Mouse (Mus musculus) hindbrain, embryonic 14.5 days (tissue): ENCODE data around the gene Rpl35. TPM values are rescaled to one million over a fixed set of nuclear protein-coding genes. Genes with fewer than 3 reads are reported as not detected.
A peak's percentile ranks its signal among the peaks of the same experiment; 100 is the strongest.

Experiments
- ATAC-seq: fragments of 200-750 bp; cut with Nextera tagmentation; 2 replicates; pipeline ENCODE4 v1.8.0; 2017; ENCODE audit warnings: moderate number of reproducible peaks, mild to moderate bottlenecking, moderate TSS enrichment, moderate library complexity; ENCODE audit not compliant: low FRiP score
- DNase-seq: peaks from one replicate; pipeline ENCODE4 v3.0.0-alpha.2; 2015; ENCODE audit warnings: low spot score
- H3K27ac ChIP-seq: fragments of 300-500 bp; sonication (generic); 2 replicates; pipeline ENCODE4 v1.5.1; 2014; ENCODE audit warnings: mild to moderate bottlenecking, moderate library complexity
- H3K27me3 ChIP-seq: fragments of 300-500 bp; sonication (generic); 2 replicates; pipeline ENCODE4 v1.6.1; 2014; ENCODE audit warnings: mild to moderate bottlenecking, low read length, mixed read lengths; ENCODE audit not compliant: control insufficient read depth, insufficient read depth
- H3K36me3 ChIP-seq: fragments of 300-500 bp; sonication (generic); replicated peaks from 2 replicates; pipeline ENCODE4 v1.6.1; 2014; ENCODE audit not compliant: control insufficient read depth, insufficient read depth
- H3K4me1 ChIP-seq: fragments of 300-500 bp; sonication (generic); replicated peaks from 2 replicates; pipeline ENCODE4 v1.6.1; 2014; ENCODE audit warnings: antibody characterized with exemption, low read length, mixed read lengths; ENCODE audit not compliant: control insufficient read depth, insufficient read depth
- H3K4me2 ChIP-seq: fragments of 300-500 bp; sonication (generic); replicated peaks from 2 replicates; pipeline ENCODE4 v1.6.1; 2014; ENCODE audit warnings: mild to moderate bottlenecking, moderate library complexity
- H3K4me3 ChIP-seq: fragments of 300-500 bp; sonication (generic); replicated peaks from 2 replicates; pipeline ENCODE4 v1.5.1; 2014; ENCODE audit warnings: mild to moderate bottlenecking, low read length
- H3K9ac ChIP-seq: fragments of 300-500 bp; sonication (generic); 2 replicates; pipeline ENCODE4 v1.6.1; 2014
- H3K9me3 ChIP-seq: fragments of 300-500 bp; sonication (generic); 2 replicates; pipeline ENCODE4 v1.6.1; 2016; ENCODE audit warnings: low read length; ENCODE audit not compliant: control insufficient read depth
- WGBS: fragments of 180-500 bp; shearing (Covaris S2); extraction: QIAGEN DNeasy Blood & Tissue Kit; methylation state at CpG from one replicate; pipeline ENCODE4 v1.1.7; 2014; 5-methylcytosine and 5-hydroxymethylcytosine counted together
- polyA plus RNA-seq: library from polyadenylated mRNA; unstranded; fragments of >200 nt; fragmentation: Nextera tagmentation; extraction: Ambion mirVana; gene quantifications from 2 replicates; pipeline ENCODE4 v1.2.1, GENCODE M21; 2014

The Rpl35 gene
- polyA plus RNA-seq, 1 experiment from 2014 or later, result 697 TPM

DNA sequence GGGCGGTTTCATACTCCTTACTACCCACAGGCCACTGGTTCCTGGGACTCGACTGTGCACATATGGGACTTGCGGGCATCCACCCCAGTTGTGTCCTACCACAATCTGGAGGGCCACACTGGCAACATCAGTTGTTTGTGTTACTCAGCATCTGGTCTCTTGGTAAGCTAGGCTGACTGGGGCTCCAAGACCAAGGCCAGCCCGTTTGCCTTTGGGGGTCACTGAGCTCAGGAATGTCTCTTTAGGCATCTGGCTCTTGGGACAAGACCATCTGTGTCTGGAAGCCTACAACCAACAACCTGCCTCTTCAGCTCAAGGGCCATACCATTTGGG lies 4.9 kb downstream of the Rpl35 start:
- 91% methylated on average over 4 of the region's 4 CpGs for WGBS
- Histone ChIP-seq H3K9ac (no peak overlapping the region), H3K4me2 (no peak overlapping the region), H3K36me3 (peaks cover 43% of the 10 kb centered on the region), H3K4me3 (no peak overlapping the region), H3K27me3 (no peaks in the 10 kb centered on the region), H3K27ac (no peak overlapping the region), H3K9me3 (no peaks in the 10 kb centered on the region), H3K4me1 (peaks cover 20% of the 10 kb centered on the region)
- DNase-seq (no peak), ATAC-seq (no peak)

GRCm38 (mm10) chr2:38999910-39000586 lies 5.4 kb downstream of the Rpl35 start:
- peaks cover 43% of the 10 kb centered on the region for H3K36me3 ChIP-seq
- no peak overlapping the region for H3K4me3 ChIP-seq
- H3K27ac ChIP-seq, result no peak overlapping the region
- H3K4me1 ChIP-seq, result peaks cover 19% of the 10 kb centered on the region
- no peak overlapping the region for H3K9ac ChIP-seq
- WGBS, result 69% methylated on average over 8 of the region's 8 CpGs
- no peak for ATAC-seq
- no peak overlapping the region for H3K4me2 ChIP-seq
- H3K27me3 ChIP-seq, result no peaks in the 10 kb centered on the region
- no peaks in the 10 kb centered on the region for H3K9me3 ChIP-seq
- no peak for DNase-seq

DNA sequence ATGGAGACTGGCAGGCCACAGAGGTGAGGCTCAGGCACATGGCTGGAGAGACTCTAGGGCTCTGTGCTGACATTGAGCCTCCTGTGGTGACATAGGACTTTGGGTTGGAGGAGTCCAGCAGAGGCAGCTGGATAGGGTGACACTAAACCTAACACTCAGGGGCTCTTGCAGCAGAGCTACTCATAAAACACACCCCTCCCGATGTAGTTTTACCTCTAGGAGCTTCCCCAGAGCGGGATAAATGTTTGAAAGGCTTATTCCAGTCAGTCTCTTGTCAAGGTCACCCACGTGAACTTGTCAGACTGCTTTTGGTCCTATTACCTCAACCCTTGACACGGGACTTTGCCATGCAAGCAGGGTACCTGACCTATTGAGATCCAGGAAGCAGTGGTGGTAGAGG lies 6.0 kb downstream of the Rpl35 start:
- WGBS, result 67% methylated on average over 4 of the region's 4 CpGs
- ATAC-seq (no peak), DNase-seq (no peak)
- Histone ChIP-seq H3K4me1 (peaks cover 19% of the 10 kb centered on the region), H3K27me3 (no peaks in the 10 kb centered on the region), H3K9me3 (no peaks in the 10 kb centered on the region), H3K27ac (no peak overlapping the region), H3K36me3 (peaks cover 43% of the 10 kb centered on the region), H3K4me3 (no peak overlapping the region), H3K4me2 (no peak overlapping the region), H3K9ac (no peak overlapping the region)

DNA sequence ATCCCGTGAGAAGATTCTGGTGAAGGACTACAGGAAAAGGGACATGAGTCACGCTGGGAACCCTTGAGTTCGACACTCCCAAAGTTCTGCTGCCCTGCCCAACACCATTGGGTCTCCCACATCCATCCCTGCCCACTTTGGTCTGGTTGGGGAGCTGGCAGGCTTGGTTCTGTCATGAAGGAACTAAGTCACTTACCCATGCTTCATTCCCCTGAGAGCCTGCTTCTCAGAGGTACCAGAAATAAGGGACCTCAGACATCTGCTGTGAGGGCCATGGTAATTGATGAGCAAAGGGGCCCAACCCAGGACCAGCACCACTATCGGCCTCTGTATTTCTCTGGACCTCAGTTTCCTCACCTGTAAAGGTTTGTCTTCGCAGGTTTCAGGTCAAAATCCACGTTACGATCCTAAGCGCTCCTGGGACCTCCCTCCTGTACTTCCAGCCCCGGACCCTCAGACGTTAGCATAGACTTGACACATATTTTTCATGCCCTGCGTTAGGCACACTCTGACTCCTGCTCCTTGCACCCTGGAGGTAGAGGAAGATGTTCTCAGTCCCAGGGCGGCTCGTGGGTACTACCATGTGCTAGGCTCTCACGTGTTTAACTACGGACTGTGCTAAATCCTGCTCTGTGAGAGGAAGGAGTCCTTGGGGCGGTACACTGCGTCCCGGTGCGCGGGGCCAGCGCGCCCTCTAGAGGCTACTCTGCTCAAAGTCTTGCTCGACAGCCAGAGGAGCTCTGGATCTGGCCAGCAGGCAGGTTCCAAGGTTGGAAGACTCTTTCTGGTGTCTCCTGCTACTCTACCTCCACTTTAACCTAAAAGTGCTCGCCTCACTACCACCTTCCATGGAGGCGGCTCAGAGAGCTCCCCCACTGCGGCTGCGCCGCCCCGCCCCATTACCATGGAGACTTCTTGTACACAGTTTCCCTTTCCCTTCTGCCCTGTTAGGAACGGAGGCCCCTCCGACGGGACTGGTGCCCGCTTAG lies 7.7 kb downstream of the Rpl35 start, which contains the start of gene Wdr38:
Wdr38 (plus strand) TSS at position 91 of the 989 bp plus-strand sequence.
- Histone ChIP-seq H3K4me1 (0 out of 2 replicates have a peak, but pooled peaks cover 4% of the 10 kb centered on the region), H3K36me3 (peaks cover 33% of the 10 kb centered on the region), H3K27me3 (no peaks in the 10 kb centered on the region), H3K4me2 (peak within 1 kb of the TSS; percentile 45), H3K4me3 (peak within 1 kb of the TSS; percentile 18), H3K9me3 (no peaks in the 10 kb centered on the region), H3K27ac (no peak within 1 kb of the TSS), H3K9ac (peak within 1 kb of the TSS; percentile 41; the same call in 1 of the 2 replicates)
- WGBS, result 19% methylated on average over 33 of the region's 33 CpGs
- DNase-seq, result peak; percentile 91
- peak; percentile 92 for ATAC-seq

DNA sequence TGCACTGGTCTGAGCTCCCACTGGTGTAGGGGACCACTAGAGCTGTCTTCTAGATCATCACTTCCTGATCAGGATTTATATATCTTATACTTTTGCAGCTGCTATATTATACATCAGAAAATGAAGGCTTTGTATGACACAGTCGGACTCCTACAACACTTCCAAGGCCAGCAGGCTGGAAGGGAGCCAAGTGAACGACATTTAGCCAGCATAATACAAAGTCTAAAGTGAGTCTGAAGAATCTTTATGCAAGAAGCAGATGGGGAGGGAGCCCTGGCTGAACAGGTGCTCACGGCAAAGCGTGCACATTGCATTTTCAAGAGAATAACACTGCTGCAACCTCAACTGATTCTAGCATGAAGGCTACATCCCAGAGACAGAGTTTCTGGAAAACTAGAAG lies 13.0 kb downstream of the Rpl35 start:
- H3K4me3 ChIP-seq, result no peak overlapping the region
- H3K9me3 ChIP-seq, result no peaks in the 10 kb centered on the region
- no peak overlapping the region for H3K27ac ChIP-seq
- WGBS, result 49% methylated on average over 4 of the region's 4 CpGs
- H3K27me3 ChIP-seq, result no peaks in the 10 kb centered on the region
- no peak overlapping the region for H3K4me2 ChIP-seq
- ATAC-seq (no peak), DNase-seq (no peak)
- H3K4me1 ChIP-seq, result 0 out of 2 replicates have a peak, but pooled peaks cover 1% of the 10 kb centered on the region
- 0 out of 2 replicates have a peak overlapping the region, but pooled peaks have one; percentile 11 for H3K9ac ChIP-seq
- no peaks in the 10 kb centered on the region for H3K36me3 ChIP-seq

- no peaks in the 10 kb centered on the region for H3K36me3 ChIP-seq
- 79% methylated on average over 4 of the region's 4 CpGs for WGBS
- H3K9ac ChIP-seq, result no peak overlapping the region
- H3K4me3 ChIP-seq, result no peak overlapping the region
- H3K27me3 ChIP-seq, result no peaks in the 10 kb centered on the region
- H3K27ac ChIP-seq, result no peak overlapping the region
- no peaks in the 10 kb centered on the region for H3K9me3 ChIP-seq
- no peaks in the 10 kb centered on the region for H3K4me1 ChIP-seq
- DNase-seq (no peak), ATAC-seq (no peak)
- H3K4me2 ChIP-seq, result no peak overlapping the region
Measured at GRCm38 (mm10) chr2:38992004-38992403, 13.4 kb downstream of the Rpl35 start.

- no peak for ATAC-seq
- Histone ChIP-seq H3K27me3 (no peaks in the 10 kb centered on the region), H3K9me3 (no peaks in the 10 kb centered on the region), H3K4me2 (no peak overlapping the region), H3K4me3 (no peak overlapping the region), H3K27ac (no peak overlapping the region), H3K9ac (no peak overlapping the region), H3K4me1 (no peaks in the 10 kb centered on the region), H3K36me3 (no peaks in the 10 kb centered on the region)
- no peak for DNase-seq
- 96% methylated on average over 2 of the region's 2 CpGs for WGBS
Measured at GRCm38 (mm10) chr2:38988929-38989328, 16.5 kb downstream of the Rpl35 start.

GRCm38 (mm10) chr2:38987803-38988510 lies 17.5 kb downstream of the Rpl35 start:
- WGBS, result 84% methylated on average over 6 of the region's 6 CpGs
- H3K27ac ChIP-seq, result no peak overlapping the region
- H3K4me3 ChIP-seq, result no peak overlapping the region
- ATAC-seq (0 out of 2 replicates have a peak, but pooled peaks have one; percentile 15), DNase-seq (no peak)
- H3K9ac ChIP-seq, result no peak overlapping the region
- no peaks in the 10 kb centered on the region for H3K27me3 ChIP-seq
- no peaks in the 10 kb centered on the region for H3K9me3 ChIP-seq
- no peaks in the 10 kb centered on the region for H3K36me3 ChIP-seq
- H3K4me2 ChIP-seq, result no peak overlapping the region
- no peaks in the 10 kb centered on the region for H3K4me1 ChIP-seq

- Histone ChIP-seq H3K4me2 (no peak overlapping the region), H3K9me3 (no peaks in the 10 kb centered on the region), H3K27me3 (no peaks in the 10 kb centered on the region), H3K9ac (no peak overlapping the region), H3K36me3 (no peaks in the 10 kb centered on the region), H3K4me3 (no peak overlapping the region), H3K4me1 (no peaks in the 10 kb centered on the region), H3K27ac (no peak overlapping the region)
- DNase-seq (no peak), ATAC-seq (0 out of 2 replicates have a peak, but pooled peaks have one; percentile 11)
- WGBS, result 67% methylated on average over 1 of the region's 1 CpGs
Measured at GRCm38 (mm10) chr2:38987371-38987770, 18.1 kb downstream of the Rpl35 start.
